Mouse (Mus musculus) urinary bladder, postnatal 10 days (tissue): ENCODE results near the gene Gprc5d.
A peak's percentile ranks its signal among the peaks of the same experiment; 100 is the strongest.

Experiments
- DNase-seq: peaks from one replicate; pipeline ENCODE4 v3.0.0; 2022; ENCODE audit warnings: low spot score

The Gprc5d gene

GRCm38 (mm10) chr6:135135735-135136134 lies 17.7 kb upstream of the Gprc5d start:
- DNase-seq: no peak

DNA sequence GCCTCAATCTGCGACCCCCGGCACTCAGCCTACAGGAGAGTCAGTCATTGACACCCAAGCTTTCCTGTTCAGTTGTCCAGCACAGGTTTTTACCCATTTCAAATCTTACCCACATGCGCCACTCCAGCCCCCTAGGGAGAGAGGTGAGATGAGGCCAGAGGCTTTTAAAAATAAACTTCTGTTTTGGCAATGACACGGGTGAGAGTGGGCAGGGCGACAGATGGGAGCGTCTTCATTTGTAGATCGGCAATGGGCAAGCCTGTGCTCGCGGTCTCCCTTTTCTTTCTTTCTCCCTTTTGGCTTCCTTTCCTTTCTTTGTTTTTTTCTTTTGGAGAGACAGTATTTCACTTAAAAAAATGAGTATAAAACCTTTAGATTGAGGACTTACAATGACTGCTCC lies 15.4 kb upstream of the Gprc5d start:
- no peak for DNase-seq

DNA sequence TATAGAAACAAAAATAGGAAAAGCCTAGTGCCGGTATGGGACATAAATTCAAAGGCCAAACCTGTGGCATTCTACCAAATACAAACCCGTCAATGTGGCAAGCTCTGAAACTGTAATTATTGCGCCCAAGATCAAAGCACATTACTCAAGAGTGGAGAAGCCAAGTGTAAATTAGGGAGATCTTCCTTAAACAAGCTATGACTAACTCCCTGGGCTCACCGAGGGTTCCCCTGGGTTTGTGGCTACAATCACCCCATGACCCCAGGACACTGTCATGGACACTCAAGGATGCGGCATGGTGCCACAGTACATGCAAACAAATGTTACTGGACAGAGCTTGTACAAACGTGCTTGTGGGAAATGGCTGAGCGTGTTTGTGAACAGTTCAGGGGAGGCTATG lies 15.0 kb upstream of the Gprc5d start:
- DNase-seq: no peak

DNA sequence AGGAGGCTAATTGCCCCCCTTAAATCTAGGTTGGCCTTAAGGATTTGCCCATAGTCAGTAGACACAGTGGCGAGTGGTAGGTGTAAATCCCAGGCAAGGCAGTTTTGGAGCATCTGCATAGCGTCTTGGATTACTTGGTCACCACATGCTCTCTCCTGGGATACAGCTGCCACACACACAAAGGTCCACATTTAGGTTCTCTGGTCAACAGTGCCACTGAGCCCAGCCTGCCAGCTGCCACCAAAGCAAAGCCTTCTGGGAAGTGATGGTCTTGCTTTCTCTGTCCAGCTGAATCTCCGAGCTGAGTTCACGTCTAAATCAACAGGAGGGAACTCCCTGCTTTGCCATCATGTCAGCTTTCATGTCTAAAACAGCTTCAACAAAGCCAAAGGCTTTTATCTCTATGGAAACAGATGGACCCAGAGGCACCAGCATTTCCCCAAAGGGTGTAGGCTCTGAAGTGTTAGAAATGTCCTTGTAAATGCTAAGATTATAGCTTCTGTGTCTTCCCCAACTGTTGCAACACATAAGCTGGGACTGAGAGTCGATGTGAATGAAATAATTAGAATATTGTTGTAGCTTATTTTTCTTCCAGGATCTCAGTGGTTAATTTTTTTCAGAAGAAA lies 6.8 kb upstream of the Gprc5d start:
- DNase-seq: no peak

- DNase-seq: no peak
Measured at GRCm38 (mm10) chr6:135116479-135116878, 1.6 kb downstream of the Gprc5d start.

GRCm38 (mm10) chr6:135113114-135113436 lies 5.0 kb downstream of the Gprc5d start:
- DNase-seq: no peak

GRCm38 (mm10) chr6:135112411-135113113 lies 5.5 kb downstream of the Gprc5d start:
- no peak for DNase-seq

- DNase-seq: no peak
Measured at GRCm38 (mm10) chr6:135107014-135107413, 11.1 kb downstream of the Gprc5d start.

DNA sequence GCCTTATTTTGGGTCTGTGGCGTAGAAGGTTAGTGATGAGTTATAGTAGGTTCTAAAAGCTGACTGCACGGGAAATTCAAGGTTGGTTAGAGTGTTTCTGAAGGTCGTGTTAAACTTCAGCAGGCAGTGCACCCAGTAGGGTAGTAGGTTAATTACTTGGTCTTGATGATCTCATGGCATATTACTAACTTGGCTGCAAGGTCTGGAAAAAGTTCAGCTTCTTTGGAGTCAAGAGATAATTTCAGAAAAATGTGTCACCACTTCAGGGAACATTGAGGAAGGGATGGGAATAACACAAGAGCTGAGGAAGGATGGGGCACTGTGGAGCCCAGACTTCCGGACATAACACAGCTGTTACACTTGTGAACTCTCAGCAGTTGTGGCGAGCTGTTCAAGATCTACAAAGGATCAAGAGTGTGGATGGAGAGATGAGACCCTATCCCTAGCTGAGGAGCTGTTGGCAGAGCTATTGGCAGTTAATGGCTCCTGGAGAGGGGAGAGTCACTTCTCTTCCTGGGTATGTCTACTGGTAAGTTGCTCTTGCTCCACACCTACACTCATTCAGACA lies 15.3 kb downstream of the Gprc5d start:
- no peak for DNase-seq

DNA sequence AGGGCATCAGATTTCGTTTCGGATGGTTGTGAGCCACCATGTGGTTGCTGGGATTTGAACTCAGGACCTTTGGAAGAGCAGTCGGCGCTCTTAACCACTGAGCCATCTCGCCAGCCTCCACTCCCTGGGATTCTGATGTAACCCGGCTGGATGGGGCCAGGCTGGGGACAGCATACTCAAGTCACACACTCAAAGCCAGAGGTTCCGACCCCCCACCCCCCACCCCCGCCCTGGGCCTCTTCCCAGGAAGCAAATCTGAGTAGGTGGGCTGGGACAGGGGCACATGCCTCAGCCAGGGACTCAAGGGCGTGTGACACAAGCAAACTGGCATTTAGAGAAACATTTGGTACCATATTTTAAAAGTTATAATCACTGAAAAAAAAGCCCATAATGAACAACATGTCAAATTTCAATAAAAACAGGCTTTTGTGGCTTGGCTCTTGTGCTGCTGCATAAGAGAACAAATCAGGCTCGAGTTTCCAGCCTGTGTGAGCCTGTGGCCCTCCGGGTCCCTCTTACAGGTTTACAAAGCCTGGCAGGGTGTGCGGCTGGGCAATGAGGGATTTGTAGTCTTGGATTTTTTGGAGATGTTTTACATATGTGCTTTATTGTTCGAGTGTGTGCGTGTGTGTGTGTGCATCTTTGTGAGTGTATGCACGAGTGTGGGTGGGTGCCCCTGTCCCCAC lies 17.2 kb downstream of the Gprc5d start:
- DNase-seq: no peak

GRCm38 (mm10) chr6:135092798-135093470 lies 25.1 kb downstream of the Gprc5d start:
- no peak for DNase-seq

- DNase-seq: no peak
Measured at GRCm38 (mm10) chr6:135090661-135091060, 27.4 kb downstream of the Gprc5d start.

GRCm38 (mm10) chr6:135089786-135090185 lies 28.3 kb downstream of the Gprc5d start:
- DNase-seq: no peak

- DNase-seq: peak; percentile 44
Measured at GRCm38 (mm10) chr6:135087721-135088451, 30.2 kb downstream of the Gprc5d start.

DNA sequence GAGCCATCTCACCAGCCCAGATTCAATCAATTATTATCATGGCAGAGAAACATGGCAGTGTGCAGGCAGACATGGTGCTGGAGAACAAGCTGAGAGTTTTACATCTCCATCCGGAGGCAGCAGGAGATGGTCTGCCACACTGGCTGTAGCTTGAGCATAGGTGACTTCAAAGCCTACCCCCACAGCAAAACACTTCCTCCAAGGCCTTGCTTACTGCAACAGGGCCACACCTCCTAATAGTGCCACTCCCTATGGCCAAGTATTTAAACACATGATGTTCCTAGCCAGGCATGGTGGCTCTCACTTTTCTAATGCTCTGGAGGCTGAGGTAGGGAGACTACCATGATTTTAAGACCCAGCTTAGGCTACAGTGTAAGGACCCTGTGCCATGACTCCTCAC lies 32.4 kb downstream of the Gprc5d start:
- no peak for DNase-seq

GRCm38 (mm10) chr6:135083991-135084502 lies 34.0 kb downstream of the Gprc5d start:
- no peak for DNase-seq

- no peak for DNase-seq
Measured at GRCm38 (mm10) chr6:135078420-135078819, 39.7 kb downstream of the Gprc5d start.

GRCm38 (mm10) chr6:135076202-135076601 lies 41.9 kb downstream of the Gprc5d start:
- DNase-seq: no peak

DNA sequence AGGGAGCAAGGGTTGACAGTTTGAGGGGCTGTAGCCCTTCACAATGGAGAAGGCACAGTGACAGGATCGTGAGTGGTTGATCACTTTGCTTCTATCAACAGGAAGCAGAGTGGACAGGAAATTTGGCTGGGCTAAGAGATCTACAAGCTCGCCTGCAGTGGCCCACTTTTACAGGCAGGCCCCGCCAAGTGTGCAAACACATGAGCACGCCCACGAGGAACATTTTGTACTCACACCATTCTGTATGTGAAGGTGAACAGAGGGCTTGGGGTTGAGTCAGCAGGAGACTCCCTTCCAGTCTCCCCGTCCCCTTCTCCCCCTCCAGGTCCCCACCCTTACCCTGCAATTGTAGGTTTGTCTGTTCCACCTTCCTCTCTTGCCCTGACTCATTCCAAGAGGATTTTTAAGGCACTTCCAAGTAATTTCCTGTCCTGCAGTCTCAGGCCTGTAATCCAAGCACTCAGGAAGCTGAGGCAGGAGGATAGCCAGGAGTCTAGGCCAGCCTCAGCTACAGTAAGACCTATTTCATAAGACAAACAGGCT lies 43.6 kb downstream of the Gprc5d start:
- DNase-seq: no peak

DNA sequence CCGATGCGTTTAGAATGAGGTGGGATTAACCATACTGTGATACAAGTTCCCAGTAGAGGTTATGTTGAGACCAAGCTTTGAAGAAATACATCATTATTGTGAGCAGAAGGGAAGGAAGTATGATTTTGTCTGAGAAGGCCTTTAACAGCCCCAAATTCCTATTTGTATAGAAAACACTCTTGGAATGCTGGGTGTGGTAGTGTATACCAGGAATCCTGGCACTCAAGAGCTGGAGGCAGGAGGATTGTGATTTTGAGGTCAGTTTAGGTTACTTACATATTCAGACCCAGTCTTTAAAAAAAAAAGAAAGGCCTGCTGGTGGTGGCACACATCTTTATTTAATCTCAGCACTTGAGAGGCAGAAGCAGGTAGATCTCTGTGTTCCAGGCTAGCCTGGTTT lies 47.7 kb downstream of the Gprc5d start:
- no peak for DNase-seq

GRCm38 (mm10) chr6:135069856-135070255 lies 48.2 kb downstream of the Gprc5d start:
- DNase-seq: no peak
